Mouse (Mus musculus): ENCODE results near the gene Pex11g. TPM values are rescaled to one million over a fixed set of nuclear protein-coding genes. Genes with fewer than 3 reads are reported as not detected.
A peak's percentile ranks its signal among the peaks of the same experiment; 100 is the strongest.

The Pex11g gene
- polyA plus RNA-seq, 1 experiment from 2014 or later: 12.0 TPM

DNA sequence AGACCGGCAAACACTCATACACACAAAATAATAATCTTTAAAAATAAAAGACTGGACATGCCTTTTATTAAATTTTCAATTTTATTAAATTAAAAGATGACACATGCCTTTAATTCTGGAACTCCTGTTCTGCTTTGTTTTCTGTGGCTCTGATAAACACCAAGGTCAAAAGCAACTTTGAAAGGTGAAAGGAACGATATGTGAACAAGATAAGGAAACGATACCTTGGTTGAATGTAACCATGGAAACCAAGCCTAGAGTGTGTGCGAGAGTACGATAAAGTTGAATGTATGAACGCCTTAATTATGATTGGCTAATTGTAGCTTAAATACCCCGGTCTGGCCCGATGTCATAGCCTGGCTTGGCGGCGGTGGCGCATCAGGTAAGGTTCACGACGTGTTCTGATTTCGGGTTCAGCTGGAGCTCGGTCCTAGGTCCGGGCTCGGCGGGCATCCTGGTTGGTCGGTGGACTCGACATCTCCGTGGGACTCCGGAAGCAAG, 14.8 kb upstream of the Pex11g start:
- ATAC-seq (no peak), DNase-seq (ENCODE audit: low read depth, low spot score) (no peak)
- CTCF ChIA-PET: interaction anchor here (1.2 kb wide), 1 partner anchor 9 kb away, joined by 3 read pairs; no protein-coding TSS in a partner anchor
- H3K27me3 ChIP-seq: no peaks in the 10 kb centered on the region
- POLR2A ChIA-PET: no interaction called here
- no peak for TF ChIP-seq CTCF (IDR thresholded peaks at IDR 0.05)
- in situ Hi-C loops (cut with MboI; ENCODE audit: low pct_unique_long_range_greater_than_20kb): no loop called here

DNA sequence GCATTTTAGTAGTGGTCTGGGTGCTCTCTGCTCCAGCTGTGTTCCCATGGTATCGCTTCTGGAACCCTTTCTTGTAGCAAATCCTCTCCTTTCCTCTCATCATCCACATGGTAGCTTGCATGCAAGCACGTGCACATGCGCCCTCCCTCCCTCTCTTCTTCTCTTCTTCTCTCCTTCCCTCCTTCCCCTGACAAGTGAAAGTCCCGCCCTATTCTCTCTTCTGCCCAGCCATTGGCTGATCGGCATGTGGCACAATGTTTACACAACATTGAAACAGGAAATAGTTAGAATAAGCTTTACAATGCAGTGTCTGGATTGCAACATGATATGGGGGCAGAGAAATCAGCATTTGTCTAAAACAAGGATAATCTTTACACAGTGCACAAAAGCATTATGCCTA, 14.1 kb upstream of the Pex11g start:
- H3K27me3 ChIP-seq: no peaks in the 10 kb centered on the region
- in situ Hi-C loops (cut with MboI; ENCODE audit: low pct_unique_long_range_greater_than_20kb): no loop called here
- no peak for ATAC-seq
- no peak for DNase-seq (ENCODE audit: low read depth, low spot score)
- POLR2A ChIA-PET: interaction anchor here (1.2 kb wide), 1 partner anchor 11 kb away, joined by 5 read pairs; the partner anchor contains the start of gene Zfp358
- no peak for TF ChIP-seq CTCF (IDR thresholded peaks at IDR 0.05)
- CTCF ChIA-PET: interaction anchor here (1.1 to 1.2 kb wide), 3 partner anchors 10 to 110 kb away, joined by 3 to 4 read pairs (median 3); no protein-coding TSS in a partner anchor

DNA sequence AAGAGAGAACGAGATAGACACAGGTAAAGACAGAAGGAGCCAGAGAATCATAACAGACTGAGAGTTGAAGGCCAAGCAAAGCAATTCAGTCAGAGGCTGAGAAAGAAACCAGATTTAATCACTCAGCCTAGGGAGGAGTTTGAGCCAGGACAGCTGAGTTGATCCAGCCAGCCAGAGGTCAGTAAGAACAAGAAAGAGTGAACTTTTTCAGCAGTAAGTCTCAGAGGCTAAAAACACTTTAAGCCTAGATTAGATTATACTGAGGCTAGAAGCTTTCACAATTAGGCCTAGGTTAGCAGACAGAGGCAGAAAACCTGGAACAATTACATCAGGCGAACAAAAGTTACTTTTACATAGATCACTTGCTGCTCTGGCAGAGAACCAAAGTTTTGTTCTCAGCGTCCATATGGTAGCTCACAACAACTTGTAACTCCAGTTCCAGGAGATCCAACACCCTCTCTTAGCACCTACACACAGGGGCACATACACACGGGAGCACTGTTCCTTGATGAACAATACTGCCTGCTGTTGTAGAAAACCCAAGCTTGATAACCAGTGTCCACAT, 12.8 kb upstream of the Pex11g start:
- no peaks in the 10 kb centered on the region for H3K27me3 ChIP-seq
- CTCF ChIA-PET: interaction anchor here (1.1 to 1.6 kb wide), 3 partner anchors 11 to 17 kb away, joined by 3 to 4 read pairs (median 3); no protein-coding TSS in a partner anchor
- POLR2A ChIA-PET: interaction anchor here (1.2 kb wide), 2 partner anchors 12 to 14 kb away, joined by 5 to 10 read pairs; partner anchors contain the start of gene Zfp358
- in situ Hi-C loops (cut with MboI; ENCODE audit: low pct_unique_long_range_greater_than_20kb): no loop called here
- no peak for TF ChIP-seq CTCF (IDR thresholded peaks at IDR 0.05)
- DNase-seq (ENCODE audit: low read depth, low spot score) (no peak), ATAC-seq (no peak)

DNA sequence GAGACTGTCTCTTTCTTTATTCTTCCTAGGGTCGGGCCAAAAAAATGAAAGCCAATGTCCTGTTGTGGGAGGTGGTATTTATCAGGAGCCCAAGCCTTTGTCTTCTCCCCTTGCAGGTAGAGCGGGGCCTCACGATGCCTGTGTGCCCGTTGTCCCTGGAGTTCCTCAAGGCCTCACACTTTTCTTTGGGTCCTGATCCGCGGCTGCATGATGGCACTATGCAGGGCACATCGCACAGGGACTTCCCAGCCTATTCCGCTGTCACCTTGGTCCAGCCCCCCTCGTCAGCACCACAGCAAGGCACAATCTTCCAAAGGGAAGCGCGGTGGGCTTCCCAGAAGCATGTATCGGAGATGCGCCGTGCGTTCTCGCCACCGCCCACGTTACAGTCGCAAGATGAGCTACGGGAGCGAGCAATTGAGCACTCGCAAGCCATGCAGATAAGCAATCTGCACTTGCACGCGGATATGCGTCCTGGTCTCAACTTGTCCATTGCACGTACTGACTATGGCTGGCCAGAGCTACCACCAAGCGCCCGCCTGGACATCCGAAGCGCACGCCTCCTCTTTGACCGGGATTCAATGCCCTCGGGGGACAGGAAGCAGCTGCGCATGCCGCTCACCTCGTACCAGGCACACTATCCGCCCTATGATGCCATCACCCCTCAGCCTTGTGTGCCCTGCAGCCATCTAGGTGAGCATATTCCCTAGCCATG, 8.4 kb upstream of the Pex11g start:
- ChIA-PET POLR2A (no interaction called here), CTCF (no interaction called here)
- no peak for ATAC-seq
- DNase-seq (ENCODE audit: low read depth, low spot score): no peak
- in situ Hi-C loops (cut with MboI; ENCODE audit: low pct_unique_long_range_greater_than_20kb): no loop called here
- no peak for TF ChIP-seq CTCF (IDR thresholded peaks at IDR 0.05)
- H3K27me3 ChIP-seq: no peaks in the 10 kb centered on the region

DNA sequence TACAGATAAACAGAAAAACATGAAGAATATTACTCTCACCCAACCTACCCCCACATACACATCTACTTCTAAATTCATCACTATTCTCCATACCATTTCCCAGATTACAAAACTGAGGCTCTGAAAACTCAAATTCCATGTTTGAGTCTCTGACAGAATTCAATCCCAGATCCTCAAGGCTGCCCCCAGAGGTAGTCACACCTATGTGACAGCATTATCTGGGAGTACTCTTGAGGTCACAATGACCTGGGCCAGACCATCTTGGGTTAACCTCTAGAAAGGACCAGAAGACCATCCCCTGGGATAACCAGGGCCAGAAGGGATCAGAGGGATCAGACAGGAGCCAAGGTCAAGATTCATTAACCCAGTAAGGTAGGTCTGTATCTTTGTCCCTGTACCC, 3.1 kb upstream of the Pex11g start, which contains the start of gene Tex45:
Gene Tex45 (plus strand): TSS at position 301 of the 400 bp plus-strand sequence.
- ATAC-seq: no peak
- in situ Hi-C loops (cut with MboI; ENCODE audit: low pct_unique_long_range_greater_than_20kb): no loop called here
- DNase-seq (ENCODE audit: low read depth, low spot score): no peak
- TF ChIP-seq CTCF (IDR thresholded peaks at IDR 0.05): no peak
- CTCF ChIA-PET: no interaction called here
- POLR2A ChIA-PET: no interaction called here
- H3K27me3 ChIP-seq: no peaks in the 10 kb centered on the region

DNA sequence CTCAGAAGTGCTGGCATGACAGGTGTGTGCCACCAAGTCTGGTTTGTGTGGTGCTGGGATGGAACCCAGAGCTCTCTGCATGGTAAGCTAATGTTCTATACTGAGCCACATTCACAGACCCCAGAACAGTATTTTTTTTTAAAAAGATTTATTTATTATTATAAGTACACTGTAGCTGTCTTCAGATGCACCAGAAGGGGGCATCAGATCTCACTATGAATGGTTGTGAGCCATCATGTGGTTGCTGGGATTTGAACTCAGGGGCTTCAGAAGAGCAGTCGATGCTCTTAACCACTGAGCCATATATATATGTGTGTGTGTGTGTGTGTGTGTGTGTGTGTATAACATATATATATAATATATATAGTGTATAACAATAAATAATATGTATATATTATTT, 1.4 kb upstream of the Pex11g start:
- DNase-seq (ENCODE audit: low read depth, low spot score) (no peak), ATAC-seq (no peak)
- TF ChIP-seq CTCF (IDR thresholded peaks at IDR 0.05): peak; percentile 59
- POLR2A ChIA-PET: interaction anchor here (1.4 kb wide), 1 partner anchor 39 kb away, joined by 3 read pairs; no protein-coding TSS in a partner anchor
- H3K27me3 ChIP-seq: no peaks in the 10 kb centered on the region
- CTCF ChIA-PET: interaction anchor here (1.1 to 2.5 kb wide), 5 partner anchors 23 to 120 kb away, joined by 4 to 6 read pairs (median 4); partner anchors contain the start of gene Zfp358
- in situ Hi-C loops (cut with MboI; ENCODE audit: low pct_unique_long_range_greater_than_20kb): loop anchor here (5.0 kb wide), 1 partner anchor 208 kb away; the partner anchor contains the start of gene Trappc5

DNA sequence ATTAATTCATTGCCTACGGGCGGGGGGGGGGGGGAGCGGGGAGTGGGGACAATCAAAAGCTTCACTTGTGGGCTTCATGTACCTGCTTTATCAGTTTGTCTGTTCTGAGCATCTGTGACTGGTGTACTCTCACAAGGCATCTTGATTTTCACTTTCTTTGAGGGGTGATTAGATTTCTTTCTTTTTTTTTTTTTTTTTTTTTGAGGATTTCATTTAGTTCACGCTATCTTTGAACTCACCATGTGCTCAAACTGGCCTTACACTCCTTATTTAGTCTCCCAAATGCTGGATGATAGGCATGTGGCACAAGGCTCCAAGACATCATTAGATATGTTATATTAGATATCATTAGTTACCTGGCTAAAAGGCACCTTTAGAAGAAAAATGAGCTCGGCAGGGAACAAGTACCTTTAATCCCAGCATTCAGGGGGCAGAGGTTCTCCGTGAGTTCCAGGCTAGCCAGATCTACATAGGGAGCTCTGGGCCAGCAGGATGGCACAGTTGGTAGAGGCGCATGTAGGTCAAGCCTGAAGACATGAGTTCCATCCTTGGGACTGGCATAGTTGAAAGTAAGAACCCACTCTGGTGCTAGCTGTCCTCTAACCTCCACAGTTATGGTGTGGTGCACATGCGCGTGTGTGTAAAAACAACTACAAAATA, 536 bp upstream of the Pex11g start:
- CTCF ChIA-PET: interaction anchor here (0.7 to 2.5 kb wide), 7 partner anchors 12 to 209 kb away, joined by 3 to 6 read pairs (median 4); partner anchors contain the start of gene Zfp358
- no peak for TF ChIP-seq CTCF (IDR thresholded peaks at IDR 0.05)
- in situ Hi-C loops (cut with MboI; ENCODE audit: low pct_unique_long_range_greater_than_20kb): loop anchor here (5.0 kb wide), 1 partner anchor 209 kb away; the partner anchor contains the start of gene Trappc5
- ATAC-seq (no peak), DNase-seq (ENCODE audit: low read depth, low spot score) (no peak)
- H3K27me3 ChIP-seq: no peaks in the 10 kb centered on the region
- POLR2A ChIA-PET: interaction anchor here (0.6 to 1.4 kb wide), 4 partner anchors 15 to 62 kb away, joined by 3 to 6 read pairs (median 3); no protein-coding TSS in a partner anchor

DNA sequence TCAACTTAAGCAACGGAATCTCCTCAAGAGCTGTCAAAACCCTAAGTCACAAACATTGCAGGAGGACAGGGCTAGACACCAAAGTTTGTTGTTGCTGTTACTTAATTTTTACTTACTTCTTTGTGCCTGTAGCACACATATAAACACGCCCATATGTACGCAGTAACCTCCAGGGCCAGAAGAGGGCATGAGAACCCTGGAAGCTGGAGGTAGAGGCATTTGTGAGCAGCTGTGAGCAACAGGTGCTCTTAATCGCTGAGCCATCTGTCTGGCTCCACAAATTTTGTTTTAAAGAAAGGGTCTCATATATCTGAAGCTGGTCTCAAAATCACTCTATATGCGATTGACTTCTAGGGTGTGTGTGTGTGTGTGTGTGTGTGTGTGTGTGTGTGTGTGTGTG, 3.2 kb downstream of the Pex11g start:
- POLR2A ChIA-PET: no interaction called here
- in situ Hi-C loops (cut with MboI; ENCODE audit: low pct_unique_long_range_greater_than_20kb): no loop called here
- H3K27me3 ChIP-seq: no peaks in the 10 kb centered on the region
- CTCF ChIA-PET: interaction anchor here (0.8 to 2.3 kb wide), 8 partner anchors 9 to 207 kb away, joined by 3 to 16 read pairs (median 4); partner anchors contain the start of genes Fcor and Zfp358
- TF ChIP-seq CTCF (IDR thresholded peaks at IDR 0.05): no peak
- DNase-seq (ENCODE audit: low read depth, low spot score): no peak
- no peak for ATAC-seq

DNA sequence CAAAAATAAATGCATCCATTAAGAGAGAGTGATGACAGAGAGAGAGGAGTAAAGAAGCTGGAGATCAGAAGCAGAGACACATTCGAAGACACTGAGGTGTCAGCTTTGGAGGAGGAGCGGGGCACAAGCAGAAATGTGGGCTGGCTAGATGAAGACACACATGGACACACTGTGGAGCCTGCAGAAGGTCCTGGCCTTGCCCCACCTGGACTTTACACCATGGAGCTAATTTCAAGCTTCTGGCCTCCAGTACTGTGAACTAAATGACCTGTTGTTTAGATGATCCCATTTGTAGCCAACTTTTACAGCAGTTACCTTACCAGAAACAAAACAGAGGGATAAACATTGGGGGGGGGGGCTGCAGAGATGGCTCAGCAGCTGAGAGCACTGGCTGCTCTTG, 4.2 kb downstream of the Pex11g start:
- ATAC-seq: no peak
- in situ Hi-C loops (cut with MboI; ENCODE audit: low pct_unique_long_range_greater_than_20kb): no loop called here
- TF ChIP-seq CTCF (IDR thresholded peaks at IDR 0.05): no peak
- POLR2A ChIA-PET: no interaction called here
- H3K27me3 ChIP-seq: no peaks in the 10 kb centered on the region
- CTCF ChIA-PET: interaction anchor here (1.6 to 2.3 kb wide), 3 partner anchors 13 to 209 kb away, joined by 4 to 16 read pairs (median 11); partner anchors contain the start of gene Fcor
- no peak for DNase-seq (ENCODE audit: low read depth, low spot score)

DNA sequence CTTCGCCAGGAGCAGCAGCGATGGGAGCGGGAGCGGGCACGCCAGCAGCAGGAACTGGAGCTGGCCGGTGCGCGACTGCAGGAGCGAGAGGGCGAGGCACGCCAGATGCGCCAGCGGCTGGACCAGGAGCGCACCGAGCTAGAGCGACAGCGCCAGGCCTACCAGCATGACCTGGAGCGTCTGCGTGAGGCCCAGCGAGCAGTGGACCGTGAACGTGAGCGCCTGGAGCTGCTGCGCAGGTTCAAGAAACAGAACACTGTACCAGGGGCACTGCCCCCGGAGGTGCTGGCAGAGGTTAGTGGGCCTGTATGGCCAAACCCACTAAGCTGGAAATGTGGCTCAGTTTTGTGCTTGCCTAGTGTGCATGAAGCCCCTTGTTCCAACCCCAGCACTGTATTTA, 15.5 kb downstream of the Pex11g start:
- no peaks in the 10 kb centered on the region for H3K27me3 ChIP-seq
- ChIA-PET CTCF (interaction anchor here (1.3 to 4.6 kb wide), 5 partner anchors 10 to 115 kb away, joined by 3 to 54 read pairs (median 16); no protein-coding TSS in a partner anchor), POLR2A (interaction anchor here (0.6 to 0.7 kb wide), 2 partner anchors 16 to 133 kb away, joined by 3 read pairs; partner anchors contain the start of gene Pex11g)
- ATAC-seq (no peak), DNase-seq (ENCODE audit: low read depth, low spot score) (no peak)
- TF ChIP-seq CTCF (IDR thresholded peaks at IDR 0.05): no peak
- in situ Hi-C loops (cut with MboI; ENCODE audit: low pct_unique_long_range_greater_than_20kb): no loop called here
